Mouse (Mus musculus): ENCODE results near the gene Elob.

The Elob gene

GRCm38 (mm10) chr17:23823018-23823417 is 5.9 kb downstream of the Elob start:
- DNase-seq = no peak

- no peak for DNase-seq
These were observed 6.8 kb downstream of the Elob start for GRCm38 (mm10) chr17:23822094-23822493.

GRCm38 (mm10) chr17:23820731-23821130 is 8.2 kb downstream of the Elob start:
- no peak for DNase-seq

GRCm38 (mm10) chr17:23819235-23819634 is 9.7 kb downstream of the Elob start:
- DNase-seq = no peak

GRCm38 (mm10) chr17:23818579-23818978 is 10.4 kb downstream of the Elob start:
- DNase-seq = no peak

- DNase-seq = no peak
These were observed 13.3 kb downstream of the Elob start for GRCm38 (mm10) chr17:23815641-23816040.

- no peak for DNase-seq
These were observed 21.0 kb downstream of the Elob start for GRCm38 (mm10) chr17:23807918-23808317.

GRCm38 (mm10) chr17:23806867-23807266 is 22.1 kb downstream of the Elob start:
- peak; percentile 37 for DNase-seq

- DNase-seq = no peak
These were observed 24.4 kb downstream of the Elob start for GRCm38 (mm10) chr17:23804426-23805085.

- peak; percentile 90 for DNase-seq
These were observed 25.4 kb downstream of the Elob start for GRCm38 (mm10) chr17:23803366-23804041.

GRCm38 (mm10) chr17:23802746-23803365 is 26.1 kb downstream of the Elob start:
- peak; percentile 96 for DNase-seq

- no peak for DNase-seq
These were observed 27.3 kb downstream of the Elob start for GRCm38 (mm10) chr17:23801627-23802026.

- no peak for DNase-seq
These were observed 31.6 kb downstream of the Elob start for GRCm38 (mm10) chr17:23797316-23797715.

GRCm38 (mm10) chr17:23795323-23795722 is 33.6 kb downstream of the Elob start:
- no peak for DNase-seq

- peak; percentile 38 for DNase-seq
These were observed 37.9 kb downstream of the Elob start for GRCm38 (mm10) chr17:23791079-23791357.

GRCm38 (mm10) chr17:23790269-23791078 is 38.5 kb downstream of the Elob start, which contains the start of gene Srrm2:
TSS of gene Srrm2 (plus strand) at chr17:23790532.
- DNase-seq = peak; percentile 69

- no peak for DNase-seq
These were observed 39.1 kb downstream of the Elob start for GRCm38 (mm10) chr17:23789749-23790268.

GRCm38 (mm10) chr17:23788973-23789372 is 40.0 kb downstream of the Elob start:
- DNase-seq = no peak

- DNase-seq = no peak
These were observed 42.4 kb downstream of the Elob start for GRCm38 (mm10) chr17:23786510-23786931.

GRCm38 (mm10) chr17:23785561-23786471 is 43.1 kb downstream of the Elob start, which contains the start of gene Flywch2:
TSS of gene Flywch2 (minus strand) at chr17:23786081.
- peak; percentile 84 for DNase-seq

- DNase-seq = no peak
These were observed 45.6 kb downstream of the Elob start for GRCm38 (mm10) chr17:23783352-23783751.

GRCm38 (mm10) chr17:23778447-23778846 is 50.5 kb downstream of the Elob start:
- DNase-seq = no peak
